Comparison of ENCODE assay signal across 15 mouse cellular contexts in the genomic region with DNA sequence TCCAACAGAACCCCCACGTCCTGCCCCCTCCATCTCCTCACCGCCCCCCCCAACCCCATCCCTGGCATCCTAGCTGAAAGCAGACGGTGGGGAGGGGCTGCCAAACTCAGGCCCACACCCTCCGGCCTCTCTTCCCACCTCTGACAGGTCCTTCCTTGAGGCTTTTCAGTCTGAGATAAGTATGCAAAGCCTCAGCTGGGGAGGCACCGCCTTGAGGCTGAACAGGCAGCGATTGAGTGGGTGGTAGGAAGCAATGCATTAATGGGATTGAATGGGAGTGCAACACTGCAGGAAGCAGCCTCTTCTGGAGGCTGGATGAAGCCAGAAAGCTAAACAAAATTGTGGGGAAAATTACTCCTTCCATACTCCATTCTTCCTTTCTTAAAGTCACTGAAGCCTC. TPM values are rescaled to one million over a fixed set of nuclear protein-coding genes. Genes with fewer than 3 reads are reported as not detected.
DNase-seq lines count a peak whose midpoint lies in the region; ATAC-seq and TF ChIP-seq lines count a peak whose summit lies in the region.
"Had no signal": no experiment of that assay in that cellular context is flagged by ENCODE, and none has a peak within 500 bp of the region (broad histone marks: within the 10 kb centered on the region; RNA-seq: fewer than 3 reads in every experiment).

No protein-coding gene starts in this region.

- no peak for DNase-seq in kidney, postnatal 4 days
- DNase-seq in testis, postnatal 10 days (ENCODE audit: low spot score), result no peak
- no peak for DNase-seq in forebrain, postnatal 0 days
- DNase-seq in lung, postnatal 10 days, result no peak
- DNase-seq: adrenal gland, adult 8-10 months; cerebellum, postnatal 25 days; gastrocnemius, postnatal 14 days; heart, postnatal 4 days; lung, postnatal 36 days had no signal

- no peak overlapping the region for H3K9ac ChIP-seq in kidney, embryonic 15.5 days
- H3K9ac ChIP-seq in forebrain, postnatal 0 days, result no peak overlapping the region
- H3K9ac ChIP-seq: heart, embryonic 12.5 days; liver, embryonic 12.5 days had no signal

- no peak for TF ChIP-seq CTCF in testis, adult 2 months (IDR thresholded peaks at IDR 0.05; ENCODE audit: control insufficient read depth, insufficient read depth, insufficient replicate concordance, low read depth, low read length)
- no peak for TF ChIP-seq CTCF in forebrain, postnatal 0 days (IDR thresholded peaks at IDR 0.05; ENCODE audit: low read depth)

- no peak for ATAC-seq in kidney, embryonic 15.5 days (replicated peaks; ENCODE audit: low FRiP score)
- ATAC-seq in forebrain, postnatal 0 days, result no peak
- ATAC-seq in CD4-positive, CD25-positive, alpha-beta regulatory T cell, adult 4 months, result no peak
- ATAC-seq: liver, embryonic 12.5 days had no signal

- TF ChIP-seq POLR2A in testis, adult 2 months (IDR thresholded peaks at IDR 0.05; ENCODE audit: control insufficient read depth, low read depth, low read length), result no peak

- WGBS in kidney, embryonic 15.5 days, result 44% methylated on average over 6 of the region's 6 CpGs
- 18% methylated on average over 6 of the region's 6 CpGs for WGBS in forebrain, postnatal 0 days

- H3K36me3 ChIP-seq in kidney, embryonic 15.5 days, result no peaks in the 10 kb centered on the region
- no peaks in the 10 kb centered on the region for H3K36me3 ChIP-seq in testis, adult 2 months (ENCODE audit: control insufficient read depth, insufficient read depth, low read length)
- no peaks in the 10 kb centered on the region for H3K36me3 ChIP-seq in forebrain, postnatal 0 days (ENCODE audit: insufficient read depth)
- H3K36me3 ChIP-seq: embryonic facial prominence, embryonic 10.5 days; liver, embryonic 12.5 days had no signal

- peak overlapping the region; percentile 87 for H3K27ac ChIP-seq in kidney, embryonic 15.5 days
- H3K27ac ChIP-seq in testis, adult 2 months (ENCODE audit: control insufficient read depth, insufficient read depth, low read depth, low read length), result no peak overlapping the region
- H3K27ac ChIP-seq in forebrain, postnatal 0 days (ENCODE audit: low read depth, low read length), result peak overlapping the region; percentile 21; the same call in 1 of the 2 replicates
- H3K27ac ChIP-seq: embryonic facial prominence, embryonic 10.5 days; liver, embryonic 12.5 days had no signal

- H3K27me3 ChIP-seq in kidney, embryonic 15.5 days, result no peaks in the 10 kb centered on the region
- H3K27me3 ChIP-seq in testis, adult 2 months (ENCODE audit: control insufficient read depth, insufficient read depth, low read length), result no peaks in the 10 kb centered on the region
- no peaks in the 10 kb centered on the region for H3K27me3 ChIP-seq in forebrain, postnatal 0 days (ENCODE audit: insufficient read depth, low read length)
- H3K27me3 ChIP-seq: heart, embryonic 12.5 days; liver, embryonic 12.5 days had no signal

- peaks cover 77% of the 10 kb centered on the region for H3K4me1 ChIP-seq in kidney, embryonic 15.5 days
- H3K4me1 ChIP-seq in testis, adult 2 months (ENCODE audit: control insufficient read depth, insufficient read depth, low read length), result peaks cover 2% of the 10 kb centered on the region; the same call in 1 of the 2 replicates
- peaks cover 32% of the 10 kb centered on the region for H3K4me1 ChIP-seq in forebrain, postnatal 0 days (ENCODE audit: insufficient read depth)

- no peaks in the 10 kb centered on the region for H3K9me3 ChIP-seq in kidney, embryonic 15.5 days (replicated peaks)
- no peaks in the 10 kb centered on the region for H3K9me3 ChIP-seq in forebrain, postnatal 0 days (ENCODE audit: low read length)
- H3K9me3 ChIP-seq: embryonic facial prominence, embryonic 10.5 days; heart, embryonic 12.5 days; liver, embryonic 12.5 days had no signal

- no peak overlapping the region for H3K4me3 ChIP-seq in kidney, embryonic 15.5 days (replicated peaks)
- H3K4me3 ChIP-seq in testis, adult 2 months (ENCODE audit: control insufficient read depth, low read depth, low read length), result peak overlapping the region; percentile 61
- H3K4me3 ChIP-seq in forebrain, postnatal 0 days (ENCODE audit: low read depth, low read length), result no peak overlapping the region
- H3K4me3 ChIP-seq: embryonic facial prominence, embryonic 10.5 days; heart, embryonic 12.5 days; liver, embryonic 12.5 days had no signal

- H3K4me2 ChIP-seq in kidney, embryonic 15.5 days, result no peak overlapping the region
- no peak overlapping the region for H3K4me2 ChIP-seq in forebrain, postnatal 0 days (ENCODE audit: low read depth)
- H3K4me2 ChIP-seq: heart, embryonic 12.5 days; liver, embryonic 12.5 days had no signal

RNA-seq across cellular contexts. Expression of a gene that starts 45.8 kb away (rescaled TPM):
- polyA plus RNA-seq in kidney, embryonic 15.5 days (2015; fragmentation: Nextera tagmentation; extraction: Ambion mirVana), result 16.4 and 16.6 TPM in 2 replicates
- polyA plus RNA-seq in testis, adult 2 months (2012; rRNA removed), result 2.0 and 2.2 TPM in 2 replicates
- 67.9 and 85.8 TPM in 2 replicates for total RNA-seq in forebrain, postnatal 0 days (2014; rRNA removed)
- polyA plus RNA-seq in forebrain, postnatal 0 days (2015; fragmentation: Nextera tagmentation; extraction: Ambion mirVana), result 19.7 and 35.5 TPM in 2 replicates
- under 1 TPM; 0.29 to 0.98 TPM for polyA plus RNA-seq in CD4-positive, CD25-positive, alpha-beta regulatory T cell, adult 4 months (2017; shearing (Covaris generic))
